Mouse (Mus musculus): Measurements from ENCODE around the gene Paqr9. TPM values are rescaled to one million over a fixed set of nuclear protein-coding genes. Genes with fewer than 3 reads are reported as not detected.

The Paqr9 gene
- total and polyA plus RNA-seq, 3 experiments: not detected

GRCm38 (mm10) chr9:95525376-95525775 lies 34.1 kb upstream of the Paqr9 start:
- no peaks in the 10 kb centered on the region for H3K9me3 ChIP-seq (replicated peaks; ENCODE audit: low read length)
- TF ChIP-seq POLR2A (IDR thresholded peaks at IDR 0.05; ENCODE audit: low read depth, low read length): no peak
- TF ChIP-seq ELF1 (IDR thresholded peaks at IDR 0.05; ENCODE audit: low read depth, low read length): no peak
- dilution Hi-C loops (cut with MboI; ENCODE audit: extremely low pct_ligation_motif_present, extremely low pct_unique_long_range_greater_than_20kb, low sequenced_read_pairs) (no loop called here), in situ Hi-C loops (cut with MboI; ENCODE audit: low pct_ligation_motif_present, low pct_unique_long_range_greater_than_20kb, low sequenced_read_pairs) (no loop called here)
- no peaks in the 10 kb centered on the region for H3K27me3 ChIP-seq (replicated peaks)
- no peak overlapping the region for H3K9ac ChIP-seq (ENCODE audit: insufficient read depth, low read depth)
- no peaks in the 10 kb centered on the region for H3K36me3 ChIP-seq (replicated peaks in 1 of 2; ENCODE audit: control insufficient read depth in 1 of 2, insufficient read depth in 1 of 2, low read length in 1 of 2)
- no peak overlapping the region for H3K4me2 ChIP-seq (ENCODE audit: insufficient read depth, low read depth, poor library complexity, severe bottlenecking)
- H3K4me1 ChIP-seq (ENCODE audit: control insufficient read depth in 1 of 2, insufficient read depth in 2 of 2): peaks cover 2 to 10% of the 10 kb centered on the region in 2 experiments; a peak in 3 of 4 replicates
- H3K79me2 ChIP-seq (replicated peaks; ENCODE audit: control insufficient read depth, extremely low read depth, insufficient read depth, poor library complexity, severe bottlenecking): no peaks in the 10 kb centered on the region
- H3K27ac ChIP-seq (ENCODE audit: insufficient read depth, low read depth): no peak overlapping the region
- no peak for DNase-seq (ENCODE audit: extremely low read depth)
- H3K4me3 ChIP-seq (replicated peaks in 1 of 3; ENCODE audit: low read depth in 2 of 3, low read length in 2 of 3, poor library complexity in 1 of 3): no peak overlapping the region

- Histone ChIP-seq H3K36me3 (replicated peaks in 1 of 2; ENCODE audit: control insufficient read depth in 1 of 2, insufficient read depth in 1 of 2, low read length in 1 of 2) (no peaks in the 10 kb centered on the region), H3K27me3 (replicated peaks) (no peaks in the 10 kb centered on the region), H3K27ac (ENCODE audit: insufficient read depth, low read depth) (no peak overlapping the region), H3K4me3 (replicated peaks in 1 of 3; ENCODE audit: low read depth in 2 of 3, low read length in 2 of 3, poor library complexity in 1 of 3) (no peak overlapping the region), H3K9me3 (replicated peaks; ENCODE audit: low read length) (no peaks in the 10 kb centered on the region), H3K4me2 (ENCODE audit: insufficient read depth, low read depth, poor library complexity, severe bottlenecking) (no peak overlapping the region), H3K9ac (ENCODE audit: insufficient read depth, low read depth) (no peak overlapping the region), H3K4me1 (ENCODE audit: control insufficient read depth in 1 of 2, insufficient read depth in 2 of 2) (peaks cover 2 to 10% of the 10 kb centered on the region in 2 experiments; a peak in 3 of 4 replicates), H3K79me2 (replicated peaks; ENCODE audit: control insufficient read depth, extremely low read depth, insufficient read depth, poor library complexity, severe bottlenecking) (no peaks in the 10 kb centered on the region)
- TF ChIP-seq IRF4 (IDR thresholded peaks at IDR 0.05; ENCODE audit: low read depth, low read length) (no peak), HCFC1 (IDR thresholded peaks at IDR 0.05; ENCODE audit: low read depth, low read length) (no peak), MXI1 (IDR thresholded peaks at IDR 0.05; ENCODE audit: low read depth, low read length) (no peak), RAD21 (IDR thresholded peaks at IDR 0.05; ENCODE audit: low read depth, low read length) (peak; percentile 67), MAFK (IDR thresholded peaks at IDR 0.05; ENCODE audit: insufficient replicate concordance, low read length) (no peak), USF2 (conservative IDR thresholded peaks at IDR 0.05; ENCODE audit: low read depth, low read length) (no peak), JUND (conservative IDR thresholded peaks at IDR 0.05; ENCODE audit: low read depth, low read length) (no peak), SIN3A (IDR thresholded peaks at IDR 0.05; ENCODE audit: low read length) (no peak), MEF2A (IDR thresholded peaks at IDR 0.05; ENCODE audit: borderline replicate concordance, low read depth, low read length) (no peak), PAX5 (IDR thresholded peaks at IDR 0.05; ENCODE audit: low read length) (no peak), MAZ (IDR thresholded peaks at IDR 0.05; ENCODE audit: low read depth, low read length) (no peak), NELFE (IDR thresholded peaks at IDR 0.05; ENCODE audit: low read depth, low read length) (no peak), SMC3 (IDR thresholded peaks at IDR 0.05; ENCODE audit: low read depth, low read length) (peak; percentile 68), TCF12 (IDR thresholded peaks at IDR 0.05; ENCODE audit: low read depth, low read length) (peak; percentile 12; the same call in 1 of the 2 replicates), JUN (IDR thresholded peaks at IDR 0.05; ENCODE audit: insufficient read depth, low read depth, low read length) (no peak), USF1 (IDR thresholded peaks at IDR 0.05; ENCODE audit: low read depth, low read length) (no peak), CTCF (conservative IDR thresholded peaks at IDR 0.05 in 1 of 2, IDR thresholded peaks at IDR 0.05 in 1 of 2; ENCODE audit: low read depth in 2 of 2, low read length in 2 of 2) (peak in 1 of 2 experiments; percentile 73; a peak in 2 of 4 replicates), RCOR1 (conservative IDR thresholded peaks at IDR 0.05; ENCODE audit: low read depth, low read length) (no peak)
- in situ Hi-C loops (cut with MboI; ENCODE audit: low pct_ligation_motif_present, low pct_unique_long_range_greater_than_20kb, low sequenced_read_pairs) (no loop called here), dilution Hi-C loops (cut with MboI; ENCODE audit: extremely low pct_ligation_motif_present, extremely low pct_unique_long_range_greater_than_20kb, low sequenced_read_pairs) (no loop called here)
- DNase-seq (ENCODE audit: extremely low read depth): peak; percentile 42
These were observed 33.5 kb upstream of the Paqr9 start for GRCm38 (mm10) chr9:95525961-95526360.
